ENCODE assay signal across 8 mouse cellular contexts in the genomic region with DNA sequence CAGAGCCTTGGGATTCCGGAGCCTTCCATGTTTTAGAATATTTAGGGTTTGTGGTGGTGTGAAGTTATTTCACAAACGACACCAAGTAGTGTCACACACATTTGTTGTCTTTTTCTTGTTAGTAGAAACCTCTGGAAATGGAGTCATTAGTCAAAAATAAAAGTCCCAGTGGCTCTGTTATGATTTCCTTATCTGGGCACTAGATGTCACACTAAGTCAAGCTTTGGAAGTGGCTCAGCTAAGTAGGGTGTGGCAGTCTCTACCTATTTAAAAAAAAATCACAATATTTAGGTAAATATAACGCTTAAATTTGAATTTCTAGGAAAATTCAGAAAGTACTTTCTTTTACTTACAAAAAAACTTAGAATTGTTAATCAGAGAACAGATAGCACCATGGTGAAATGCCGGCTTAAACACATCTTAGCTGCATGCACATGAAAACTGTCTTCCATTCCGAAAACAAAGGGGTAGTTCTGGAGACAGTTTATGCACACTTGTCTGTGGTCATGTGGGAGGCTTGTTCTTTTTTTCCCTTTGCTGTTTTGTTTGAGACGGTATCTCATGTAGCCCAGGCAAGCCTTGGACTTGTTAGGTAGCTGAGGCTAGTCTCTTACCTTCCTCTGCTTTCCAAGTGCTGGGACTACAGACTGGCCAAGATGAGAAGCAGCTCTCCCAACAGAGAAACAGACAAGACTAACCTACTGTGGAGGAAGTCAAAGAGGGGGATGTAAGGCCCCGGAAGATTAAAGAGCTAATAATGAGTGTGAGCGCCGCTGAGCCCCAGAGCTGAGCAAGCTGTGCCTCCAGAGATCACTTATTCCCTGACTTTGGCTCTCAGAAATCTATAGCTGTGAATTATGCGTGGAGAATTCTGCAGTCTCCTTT. TPM values are rescaled to one million over a fixed set of nuclear protein-coding genes. Genes with fewer than 3 reads are reported as not detected.
DNase-seq lines count a peak whose midpoint lies in the region; ATAC-seq and TF ChIP-seq lines count a peak whose summit lies in the region.

No protein-coding gene starts in this region.

- no peaks in the 10 kb centered on the region for H3K9me3 ChIP-seq in heart, embryonic 12.5 days (replicated peaks)
- no peaks in the 10 kb centered on the region for H3K9me3 ChIP-seq in embryonic facial prominence, embryonic 10.5 days
- H3K9me3 ChIP-seq in limb, embryonic 10.5 days (replicated peaks) = no peaks in the 10 kb centered on the region

- peak; percentile 83 for TF ChIP-seq CTCF in heart, adult 2 months (IDR thresholded peaks at IDR 0.05)

- no peaks in the 10 kb centered on the region for H3K79me2 ChIP-seq in heart, adult 2 months (replicated peaks; ENCODE audit: control insufficient read depth, insufficient read depth, low read length)

- H3K4me2 ChIP-seq in heart, embryonic 12.5 days = no peak overlapping the region

- H3K4me3 ChIP-seq in heart, adult 2 months = no peak overlapping the region
- H3K4me3 ChIP-seq in heart, embryonic 12.5 days = no peak overlapping the region
- H3K4me3 ChIP-seq in embryonic facial prominence, embryonic 10.5 days = no peak overlapping the region
- no peak overlapping the region for H3K4me3 ChIP-seq in limb, embryonic 10.5 days

- H3K27me3 ChIP-seq in heart, adult 2 months (ENCODE audit: control insufficient read depth, insufficient read depth, low read length) = no peaks in the 10 kb centered on the region
- no peaks in the 10 kb centered on the region for H3K27me3 ChIP-seq in heart, embryonic 12.5 days (replicated peaks)
- no peaks in the 10 kb centered on the region for H3K27me3 ChIP-seq in embryonic facial prominence, embryonic 10.5 days (replicated peaks; ENCODE audit: low read depth, poor library complexity, severe bottlenecking)
- H3K27me3 ChIP-seq in limb, embryonic 10.5 days (ENCODE audit: low read depth, poor library complexity, severe bottlenecking) = no peaks in the 10 kb centered on the region

- no peak for TF ChIP-seq EP300 in heart, adult 2 months (IDR thresholded peaks at IDR 0.05; ENCODE audit: insufficient read depth, low read depth, low read length)

- no peak for TF ChIP-seq POLR2A in heart, adult 2 months (IDR thresholded peaks at IDR 0.05; ENCODE audit: insufficient read depth, low read depth, low read length)

- H3K36me3 ChIP-seq in heart, adult 2 months (ENCODE audit: control insufficient read depth, insufficient read depth, low read length) = peaks cover 9% of the 10 kb centered on the region
- H3K36me3 ChIP-seq in heart, embryonic 12.5 days = peaks cover 29% of the 10 kb centered on the region
- H3K36me3 ChIP-seq in embryonic facial prominence, embryonic 10.5 days (replicated peaks) = no peaks in the 10 kb centered on the region
- H3K36me3 ChIP-seq in limb, embryonic 10.5 days = peaks cover 2% of the 10 kb centered on the region; the same call in 1 of the 2 replicates

- H3K4me1 ChIP-seq in heart, adult 2 months (ENCODE audit: control insufficient read depth, insufficient read depth, low read length) = no peaks in the 10 kb centered on the region; the same call in 1 of the 2 replicates
- peaks cover 8% of the 10 kb centered on the region; the same call in 1 of the 2 replicates for H3K4me1 ChIP-seq in heart, embryonic 12.5 days (replicated peaks)
- H3K4me1 ChIP-seq in embryonic facial prominence, embryonic 10.5 days = peaks cover 21% of the 10 kb centered on the region
- H3K4me1 ChIP-seq in limb, embryonic 10.5 days = peaks cover 39% of the 10 kb centered on the region

- no peak overlapping the region for H3K27ac ChIP-seq in heart, adult 2 months
- no peak overlapping the region for H3K27ac ChIP-seq in heart, embryonic 12.5 days (ENCODE audit: poor library complexity, severe bottlenecking)
- H3K27ac ChIP-seq in embryonic facial prominence, embryonic 10.5 days (replicated peaks) = 0 out of 2 replicates have a peak overlapping the region, but pooled peaks have one; percentile 10
- H3K27ac ChIP-seq in limb, embryonic 10.5 days = peak overlapping the region; percentile 69; the same call in 1 of the 2 replicates

- DNase-seq in heart, adult 2 months = no peak
- DNase-seq in embryonic facial prominence, embryonic 10.5 days (ENCODE audit: low spot score) = no peak
- no peak for DNase-seq in limb, embryonic 10.5 days (ENCODE audit: low spot score)
- peak; percentile 77 for DNase-seq in retina, embryonic 14.5 days (ENCODE audit: low spot score)
- DNase-seq in urinary bladder, adult 2 months (ENCODE audit: low spot score) = no peak
- no peak for DNase-seq in heart, postnatal 25 days (ENCODE audit: low spot score)

- no peak overlapping the region for H3K9ac ChIP-seq in heart, adult 2 months (ENCODE audit: low read depth, low read length)
- H3K9ac ChIP-seq in heart, embryonic 12.5 days = no peak overlapping the region

- intact Hi-C loops in heart, adult 2 months (cut with DNase I) = loop anchor here (1.0 to 2.0 kb wide), 2 partner anchors 210 to 240 kb away; no protein-coding TSS in a partner anchor
- intact Hi-C loops in heart, postnatal 25 days (cut with DNase I) = loop anchor here (2.0 to 10.0 kb wide), 3 partner anchors 154 to 392 kb away; a partner anchor contains a TSS

- WGBS in heart, adult 2 months = 69% methylated on average over 10 of the region's 10 CpGs
- 67% methylated on average over 10 of the region's 10 CpGs for WGBS in heart, embryonic 12.5 days
- WGBS in embryonic facial prominence, embryonic 10.5 days = 58% methylated on average over 10 of the region's 10 CpGs
- 40% methylated on average over 10 of the region's 10 CpGs for whole genome bisulfite sequencing in limb, embryonic 10.5 days

- ATAC-seq in heart, embryonic 12.5 days (ENCODE audit: insufficient number of reproducible peaks, low FRiP score) = no peak
- ATAC-seq in CD4-positive, CD25-positive, alpha-beta regulatory T cell, adult 4 months = peak; percentile 75

RNA-seq across cellular contexts. Expression of a gene that starts 33.3 kb away (rescaled TPM):
- 10 to 100 TPM; 13.3 to 16.7 TPM for total RNA-seq in heart, adult 2 months (2021)
- polyA plus RNA-seq in heart, adult 2 months (2012; rRNA removed) = 10.7 and 23.9 TPM in 2 replicates
- 44.1 and 45.1 TPM in 2 replicates for polyA plus RNA-seq in heart, embryonic 12.5 days (2016; fragmentation: Nextera tagmentation; extraction: Ambion mirVana)
- 1 to 10 TPM; 2.3 to 4.9 TPM for polyA plus RNA-seq in CD4-positive, CD25-positive, alpha-beta regulatory T cell, adult 4 months (2017; shearing (Covaris generic))
- 14.5 and 15.0 TPM in 2 replicates for polyA plus RNA-seq in embryonic facial prominence, embryonic 10.5 days (2016; fragmentation: Nextera tagmentation; extraction: Ambion mirVana)
- polyA plus RNA-seq in limb, embryonic 10.5 days (2016; fragmentation: Nextera tagmentation; extraction: Ambion mirVana) = 12.5 and 18.3 TPM in 2 replicates
- 73.8 and 75.7 TPM in 2 replicates for polyA plus RNA-seq in urinary bladder, adult 2 months (2012; rRNA removed)
- total RNA-seq in heart, postnatal 25 days (2021) = 10 to 100 TPM; 19.1 to 19.4 TPM

RNA-seq across cellular contexts. Expression of a gene that starts 43.3 kb away (rescaled TPM):
- under 1 TPM; 0.52 to 0.96 TPM for total RNA-seq in heart, adult 2 months (2021)
- polyA plus RNA-seq in heart, adult 2 months (2012; rRNA removed) = 0.21 and 0.64 TPM in 2 replicates
- polyA plus RNA-seq in heart, embryonic 12.5 days (2016; fragmentation: Nextera tagmentation; extraction: Ambion mirVana) = 0.67 and 0.72 TPM in 2 replicates
- polyA plus RNA-seq in CD4-positive, CD25-positive, alpha-beta regulatory T cell, adult 4 months (2017; shearing (Covaris generic)) = 1 to 10 TPM; 5.6 to 8.7 TPM
- 0.19 and 0.30 TPM in 2 replicates for polyA plus RNA-seq in embryonic facial prominence, embryonic 10.5 days (2016; fragmentation: Nextera tagmentation; extraction: Ambion mirVana)
- polyA plus RNA-seq in limb, embryonic 10.5 days (2016; fragmentation: Nextera tagmentation; extraction: Ambion mirVana) = 0.18 and 0.25 TPM in 2 replicates
- polyA plus RNA-seq in urinary bladder, adult 2 months (2012; rRNA removed) = 1.7 and 1.8 TPM in 2 replicates
- 1 to 10 TPM in 1 of 2 experiments, under 1 TPM in 1; 0.73 to 1.1 TPM for total RNA-seq in heart, postnatal 25 days (2021)

Comparison
In these comparisons a context has a peak if more than half of its experiments do, and no peak if none do; other contexts are left out.
1. H3K27ac ChIP-seq: peak in embryonic facial prominence, embryonic 10.5 days (single experiment) and limb, embryonic 10.5 days (single experiment); none in heart, adult 2 months (single experiment) and heart, embryonic 12.5 days (single experiment).